Comparison of ENCODE assay signal across 41 mouse cellular contexts in the genomic region with DNA sequence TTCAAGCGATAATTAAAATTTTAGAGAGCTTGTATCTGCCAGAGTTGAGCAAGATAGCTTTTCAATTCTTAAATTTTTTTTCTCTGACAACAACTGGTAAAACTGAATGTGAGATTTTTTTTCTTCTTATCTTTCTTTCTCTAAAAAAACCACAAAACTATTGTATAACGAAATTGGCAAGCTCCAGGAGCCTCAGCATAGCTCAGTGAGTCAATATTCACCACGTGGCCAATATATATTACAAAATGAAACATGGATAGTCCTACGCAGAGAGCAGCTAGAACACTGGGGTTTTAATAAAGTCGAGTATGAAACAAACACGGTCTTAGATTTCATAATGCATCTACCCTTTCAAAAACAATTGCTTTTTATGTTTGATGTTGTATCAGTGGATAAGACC. TPM values are rescaled to one million over a fixed set of nuclear protein-coding genes. Genes with fewer than 3 reads are reported as not detected.
"Had no signal": no experiment of that assay in that cellular context is flagged by ENCODE, and none has a peak within 500 bp of the region (broad histone marks: within the 10 kb centered on the region; RNA-seq: fewer than 3 reads in every experiment).

No protein-coding gene starts in this region.

- H3K9ac ChIP-seq: heart, embryonic 12.5 days; hindbrain, embryonic 12.5 days; hindbrain, embryonic 14.5 days; kidney, embryonic 15.5 days; limb, embryonic 12.5 days; liver, embryonic 13.5 days; liver, embryonic 15.5 days had no signal

- H3K4me1 ChIP-seq: heart, embryonic 10.5 days; heart, embryonic 12.5 days; hindbrain, embryonic 10.5 days; hindbrain, embryonic 12.5 days; kidney, embryonic 15.5 days; limb, embryonic 10.5 days; limb, embryonic 12.5 days; liver, embryonic 13.5 days; liver, embryonic 15.5 days had no signal

- DNase-seq: gastrocnemius, postnatal 10 days; gastrocnemius, postnatal 25 days; heart, adult 18-20 months; heart, postnatal 10 days; heart, postnatal 4 days; kidney, adult 11 months; kidney, adult 2 months; kidney, postnatal 14 days; kidney, postnatal 36 days; layer of hippocampus, adult 9-11 months; layer of hippocampus, postnatal 36 days; liver; liver, embryonic 13.5 days had no signal

- H3K9me3 ChIP-seq: heart, embryonic 10.5 days; heart, embryonic 12.5 days; hindbrain, embryonic 10.5 days; hindbrain, embryonic 12.5 days; kidney, embryonic 15.5 days; limb, embryonic 10.5 days; limb, embryonic 12.5 days; liver, embryonic 13.5 days; liver, embryonic 15.5 days had no signal

- H3K27me3 ChIP-seq: hindbrain, embryonic 12.5 days; kidney, embryonic 15.5 days; liver, embryonic 13.5 days; liver, embryonic 15.5 days had no signal

- H3K36me3 ChIP-seq: heart, embryonic 10.5 days; heart, embryonic 12.5 days; hindbrain, embryonic 10.5 days; hindbrain, embryonic 12.5 days; kidney, embryonic 15.5 days; limb, embryonic 10.5 days; limb, embryonic 12.5 days; liver, embryonic 13.5 days; liver, embryonic 15.5 days had no signal

- H3K27ac ChIP-seq: heart, embryonic 10.5 days; hindbrain, embryonic 10.5 days; hindbrain, embryonic 12.5 days; hindbrain, embryonic 14.5 days; hindbrain, postnatal 0 days; kidney, embryonic 15.5 days; kidney, postnatal 0 days; left cerebral cortex, adult 2 months; limb, embryonic 10.5 days; limb, embryonic 12.5 days; liver, embryonic 13.5 days; liver, embryonic 15.5 days had no signal

- H3K4me2 ChIP-seq: heart, embryonic 12.5 days; hindbrain, embryonic 12.5 days; hindbrain, embryonic 14.5 days; kidney, embryonic 15.5 days; limb, embryonic 12.5 days; liver, embryonic 11.5 days; liver, embryonic 13.5 days; liver, embryonic 15.5 days had no signal

- H3K4me3 ChIP-seq: heart, embryonic 10.5 days; heart, embryonic 12.5 days; hindbrain, embryonic 10.5 days; hindbrain, embryonic 12.5 days; kidney, embryonic 15.5 days; left cerebral cortex, adult 2 months; limb, embryonic 10.5 days; limb, embryonic 12.5 days; liver, embryonic 13.5 days; liver, embryonic 15.5 days had no signal

- ATAC-seq: hindbrain, postnatal 0 days; intestine, embryonic 16.5 days had no signal

RNA-seq across cellular contexts. Expression of gene Gm39653, which starts 24.2 kb away (rescaled TPM):
- total RNA-seq: gastrocnemius, adult 18-20 months; gastrocnemius, postnatal 10 days; gastrocnemius, postnatal 25 days; gastrocnemius, postnatal 4 days; granulocyte monocyte progenitor cell, adult 5-6 weeks; heart, adult 18-20 months; heart, adult 8-10 months; heart, postnatal 10 days; heart, postnatal 25 days; heart, postnatal 4 days; hindbrain, postnatal 0 days; layer of hippocampus, adult 18-20 months; layer of hippocampus, adult 8-10 months; layer of hippocampus, postnatal 14 days; layer of hippocampus, postnatal 36 days; left cerebral cortex, postnatal 14 days had no signal
- polyA plus RNA-seq: heart, embryonic 10.5 days; heart, embryonic 12.5 days; heart, embryonic 14.5 days; heart, embryonic 16.5 days; hindbrain, embryonic 10.5 days; hindbrain, embryonic 12.5 days; hindbrain, postnatal 0 days; intestine, embryonic 14.5 days; intestine, embryonic 16.5 days; kidney, adult 2 months; kidney, embryonic 15.5 days; kidney, postnatal 0 days; large intestine, adult 2 months; limb, embryonic 10.5 days; limb, embryonic 12.5 days; limb, embryonic 14.5 days; liver, embryonic 11.5 days; liver, embryonic 13.5 days; liver, embryonic 15.5 days had no signal

RNA-seq across cellular contexts. Expression of gene Dytn, which starts 46.8 kb away (rescaled TPM):
- total RNA-seq: gastrocnemius, adult 18-20 months; gastrocnemius, postnatal 10 days; gastrocnemius, postnatal 25 days; gastrocnemius, postnatal 4 days; granulocyte monocyte progenitor cell, adult 5-6 weeks; heart, adult 18-20 months; heart, adult 8-10 months; heart, postnatal 10 days; heart, postnatal 25 days; heart, postnatal 4 days; layer of hippocampus, adult 8-10 months; left cerebral cortex, postnatal 14 days had no signal
- polyA plus RNA-seq: heart, embryonic 10.5 days; heart, embryonic 12.5 days; heart, embryonic 14.5 days; heart, embryonic 16.5 days; hindbrain, embryonic 10.5 days; hindbrain, embryonic 12.5 days; hindbrain, postnatal 0 days; intestine, embryonic 14.5 days; intestine, embryonic 16.5 days; kidney, adult 2 months; kidney, embryonic 15.5 days; kidney, postnatal 0 days; large intestine, adult 2 months; limb, embryonic 10.5 days; limb, embryonic 12.5 days; limb, embryonic 14.5 days; liver, embryonic 11.5 days; liver, embryonic 13.5 days; liver, embryonic 15.5 days had no signal
